Mouse (Mus musculus) gastrocnemius, adult 18-20 months (tissue): ENCODE results near the gene Dennd4c. TPM values are rescaled to one million over a fixed set of nuclear protein-coding genes. Genes with fewer than 3 reads are reported as not detected.
"Not testable (repeated sequence)": the region's sequence is repeated elsewhere in the genome, so short reads cannot be mapped to it uniquely, and the experiment has no call there.

Experiments used
- DNase-seq: peaks from one replicate; pipeline ENCODE4 v3.0.0; 2021; ENCODE audit warnings: low spot score
- total RNA-seq, 2 experiments: library from RNA; stranded (reverse); gene quantifications; 2 replicates each; pipeline ENCODE4 v1.2.3; 2021

Dennd4c gene
- total RNA-seq, 2 experiments from 2014 or later, result 29.1 to 29.2 TPM

DNA sequence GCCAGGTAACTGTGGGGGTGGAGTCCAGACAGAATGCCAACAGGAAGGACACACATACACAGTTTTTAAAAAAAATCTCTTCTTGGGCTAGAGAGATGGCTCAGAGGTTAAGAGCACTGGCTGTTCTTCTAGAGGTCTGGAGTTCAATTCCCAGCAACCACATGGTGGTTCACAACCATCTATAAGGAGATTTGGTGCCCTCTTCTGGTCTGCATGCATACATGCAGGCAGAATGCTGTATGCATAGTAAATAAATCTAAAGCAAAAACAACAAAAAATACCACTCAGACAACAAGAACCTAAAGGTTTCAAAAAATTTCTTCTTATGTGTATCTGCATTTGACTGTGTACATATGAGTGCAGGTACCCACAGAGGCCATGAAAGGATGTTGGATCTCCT, 16.0 kb downstream of the Dennd4c start:
- no peak for DNase-seq

DNA sequence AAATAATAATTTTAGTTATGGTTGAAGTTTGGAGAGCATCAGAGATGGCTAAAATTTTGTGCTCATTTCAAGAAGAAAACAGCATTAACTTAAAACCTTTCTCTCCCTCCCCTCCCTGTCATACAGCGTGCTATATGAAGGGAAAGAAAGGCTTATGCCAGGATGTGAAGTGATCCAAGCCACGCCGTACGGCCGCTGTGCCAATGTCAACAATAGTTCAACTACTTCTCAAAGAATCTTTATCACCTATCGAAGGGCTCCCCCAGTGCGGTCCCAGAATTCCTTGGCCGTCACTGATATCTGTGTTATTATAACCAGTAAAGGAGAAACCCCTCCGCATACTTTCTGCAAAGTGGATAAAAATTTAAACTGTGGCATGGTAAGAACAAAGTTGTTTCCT, 29.2 kb downstream of the Dennd4c start:
- DNase-seq, result no peak

DNA sequence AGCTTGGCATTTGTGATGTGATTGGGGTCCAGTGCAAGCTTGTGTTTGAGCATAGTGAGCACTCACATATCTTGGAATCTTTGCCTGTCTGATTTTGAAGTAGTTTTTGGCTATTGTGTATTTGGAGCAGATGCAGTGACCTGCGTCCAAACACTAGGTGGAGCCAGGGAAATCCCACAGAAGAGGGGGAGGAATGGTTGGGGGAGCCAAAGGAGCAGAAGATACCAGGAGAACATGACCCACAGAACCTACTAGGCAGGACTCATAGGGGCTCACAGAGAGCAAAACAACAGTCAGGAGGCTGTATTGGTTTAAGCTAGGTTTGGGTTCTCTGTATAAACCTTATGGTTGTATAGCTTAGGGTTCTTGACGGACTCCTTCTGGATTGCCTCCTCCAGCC, 62.2 kb downstream of the Dennd4c start:
- DNase-seq, result peak; percentile 18

DNA sequence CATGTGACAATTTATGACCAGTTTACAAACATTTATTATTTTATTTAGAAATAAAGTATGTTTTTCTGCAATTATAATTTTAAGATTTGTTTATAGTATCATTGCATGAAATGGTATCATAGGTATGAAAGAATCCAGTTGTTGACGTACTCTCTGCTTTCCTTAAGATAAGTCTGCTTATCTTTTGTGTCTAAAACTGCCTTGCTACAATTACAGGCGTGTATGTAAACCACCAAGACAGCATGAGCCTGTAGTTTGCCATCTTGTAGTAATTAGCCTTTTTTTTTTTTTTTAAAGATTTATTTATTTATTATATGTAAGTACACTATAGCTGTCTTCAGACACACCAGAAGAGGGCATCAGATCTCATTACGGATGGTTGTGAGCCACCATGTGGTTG, 66.5 kb downstream of the Dennd4c start:
- DNase-seq, result no peak

DNA sequence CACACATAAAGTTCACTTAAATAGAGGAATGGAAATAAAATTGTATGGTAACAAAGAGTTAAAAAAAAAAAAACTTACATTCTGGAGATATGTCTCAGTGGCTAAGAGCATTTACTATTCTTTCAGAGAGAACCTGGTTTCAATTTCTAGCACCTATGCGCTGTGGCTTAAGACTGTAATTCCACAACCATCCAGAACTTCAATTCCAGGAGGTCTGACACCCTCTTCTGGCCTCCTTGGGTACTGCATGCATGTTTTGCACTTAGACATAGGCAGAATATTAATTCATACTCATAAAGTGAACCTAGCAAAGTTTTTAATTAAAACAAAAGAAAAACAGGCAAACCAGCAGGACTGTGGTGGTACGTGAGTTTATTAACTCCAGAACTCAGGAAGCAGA, 74.8 kb downstream of the Dennd4c start:
- DNase-seq, result peak; percentile 47

DNA sequence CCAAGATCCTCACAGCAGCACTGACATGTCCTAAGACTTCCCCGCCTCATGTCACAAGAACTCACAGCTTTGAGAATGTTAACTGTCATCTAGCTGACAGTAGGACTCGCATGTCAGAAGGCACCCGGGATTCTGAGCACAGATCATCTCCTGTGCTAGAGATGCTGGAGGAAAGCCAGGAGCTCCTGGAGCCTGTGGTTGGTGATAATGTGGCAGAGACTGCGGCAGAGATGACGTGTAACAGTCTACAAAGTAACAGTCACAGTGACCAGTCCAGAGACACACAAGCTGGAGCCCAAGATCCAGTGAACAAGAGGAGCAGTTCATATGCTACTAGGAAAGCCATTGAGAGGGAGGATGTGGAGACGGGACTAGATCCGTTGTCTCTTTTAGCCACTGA, 76.8 kb downstream of the Dennd4c start:
- DNase-seq, result no peak

DNA sequence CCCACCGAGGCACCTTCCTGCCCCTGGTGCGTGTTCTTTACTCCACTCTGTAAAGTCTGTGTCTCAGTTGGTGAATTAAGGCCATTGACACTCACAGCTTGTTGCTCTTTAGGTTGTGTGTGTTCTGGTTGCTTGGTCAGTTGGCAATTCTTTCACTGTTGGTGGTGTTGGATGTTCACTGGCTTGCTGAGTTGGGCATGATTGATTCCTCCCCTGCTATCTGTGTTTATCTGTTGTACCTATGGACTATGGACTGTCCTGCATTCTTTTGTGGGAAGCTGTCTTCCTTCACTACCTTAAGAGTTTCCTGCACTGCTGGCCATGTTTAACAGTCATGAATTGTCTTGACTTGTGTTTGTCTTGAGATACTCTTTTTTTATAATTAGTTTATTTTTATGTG, 83.5 kb downstream of the Dennd4c start:
- no peak for DNase-seq

DNA sequence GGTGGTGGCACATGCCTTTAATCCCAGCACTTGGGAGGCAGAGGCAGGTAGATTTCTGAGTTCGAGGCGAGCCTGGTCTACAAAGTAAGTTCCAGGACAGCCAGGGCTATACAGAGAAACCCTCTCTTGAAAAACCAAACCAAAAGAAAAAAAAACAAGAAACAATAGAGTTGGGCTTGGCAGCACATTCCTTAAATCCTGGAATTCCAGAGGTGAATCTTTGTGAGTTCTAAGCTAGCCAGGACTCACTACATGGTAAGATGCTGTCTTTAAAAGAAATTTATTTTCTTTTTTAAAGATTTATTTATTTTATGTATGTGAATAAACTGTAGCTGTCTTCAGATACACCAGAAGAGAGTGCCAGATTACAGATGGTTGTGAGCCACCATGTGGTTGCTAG, 92.8 kb downstream of the Dennd4c start:
- not testable (repeated sequence) for DNase-seq

DNA sequence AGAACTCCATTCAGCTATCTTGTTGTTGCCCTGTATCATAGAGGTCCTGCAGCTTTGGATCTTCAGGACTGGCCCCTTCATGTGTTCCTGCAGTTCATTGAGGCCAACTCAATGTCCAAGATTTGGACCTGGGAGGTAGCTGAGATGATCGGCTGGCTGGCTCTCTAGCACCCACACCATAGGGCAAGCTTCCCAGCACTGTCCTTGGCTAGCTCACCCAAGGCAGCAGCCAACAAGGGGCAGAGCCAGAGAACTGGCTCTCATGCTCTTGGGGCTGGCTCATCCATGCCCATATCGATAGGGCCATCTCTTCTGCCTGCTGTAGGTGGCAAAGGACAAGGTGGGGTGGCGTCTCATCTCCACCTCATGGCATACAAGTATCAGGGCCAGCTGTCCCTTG, 97.0 kb downstream of the Dennd4c start:
- peak; percentile 63 for DNase-seq

DNA sequence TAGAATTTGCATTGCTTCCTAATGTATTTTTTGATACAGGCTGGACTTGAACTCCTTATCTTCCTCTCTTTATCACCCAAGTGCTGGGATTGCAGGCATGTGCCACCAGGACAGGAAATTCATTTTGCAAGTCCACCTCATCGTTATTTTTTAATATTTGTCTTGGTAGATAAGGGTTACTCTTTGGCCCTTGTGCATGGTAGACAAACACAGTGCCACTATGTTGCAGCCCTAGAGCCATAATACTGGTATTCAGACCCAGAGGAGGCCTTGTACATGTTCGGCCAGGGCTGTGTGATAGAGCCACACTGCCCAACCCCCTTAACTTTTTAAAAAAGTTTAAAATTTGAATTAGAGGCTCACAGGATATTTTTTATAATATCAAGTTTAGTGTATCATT, 98.9 kb downstream of the Dennd4c start:
- DNase-seq, result no peak

DNA sequence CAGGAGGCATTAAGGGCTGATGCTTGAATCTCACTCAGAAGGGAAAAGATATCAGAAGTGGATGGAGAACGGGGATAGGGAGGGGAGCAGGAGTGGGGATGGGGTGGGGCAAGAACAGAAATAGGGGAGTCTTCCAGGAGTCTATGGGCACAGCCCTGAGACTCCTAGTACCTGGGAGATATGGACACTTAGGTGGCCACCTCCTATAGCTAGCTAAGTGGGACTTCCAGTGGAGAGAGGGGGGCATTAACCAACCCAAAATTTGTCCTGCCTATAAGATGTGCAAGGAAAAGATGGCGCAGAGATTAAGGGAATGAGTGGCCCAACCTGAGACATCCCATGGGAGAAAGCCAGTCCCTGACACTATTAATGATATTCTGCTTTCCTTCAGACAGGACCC, 103.0 kb downstream of the Dennd4c start:
- no peak for DNase-seq

DNA sequence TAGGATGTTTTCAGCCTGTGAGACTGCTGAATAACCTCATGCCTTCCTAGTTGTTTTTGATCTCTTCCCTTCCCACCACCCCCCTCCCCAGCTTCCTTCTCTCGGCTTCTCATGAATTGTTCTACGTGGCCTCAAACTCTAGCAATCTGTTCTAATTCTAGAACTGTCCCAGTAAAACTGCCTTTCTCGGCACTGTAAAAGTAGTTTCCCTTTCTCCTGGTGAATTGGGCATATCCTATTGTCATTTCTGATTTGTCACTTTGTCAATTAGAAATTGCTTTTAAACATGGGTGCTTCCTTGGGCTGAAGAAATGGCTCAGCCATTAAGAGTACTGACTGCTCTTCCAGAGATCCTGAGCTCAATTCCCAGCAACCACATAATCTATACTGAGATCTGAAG, 103.7 kb downstream of the Dennd4c start:
- DNase-seq, result no peak

DNA sequence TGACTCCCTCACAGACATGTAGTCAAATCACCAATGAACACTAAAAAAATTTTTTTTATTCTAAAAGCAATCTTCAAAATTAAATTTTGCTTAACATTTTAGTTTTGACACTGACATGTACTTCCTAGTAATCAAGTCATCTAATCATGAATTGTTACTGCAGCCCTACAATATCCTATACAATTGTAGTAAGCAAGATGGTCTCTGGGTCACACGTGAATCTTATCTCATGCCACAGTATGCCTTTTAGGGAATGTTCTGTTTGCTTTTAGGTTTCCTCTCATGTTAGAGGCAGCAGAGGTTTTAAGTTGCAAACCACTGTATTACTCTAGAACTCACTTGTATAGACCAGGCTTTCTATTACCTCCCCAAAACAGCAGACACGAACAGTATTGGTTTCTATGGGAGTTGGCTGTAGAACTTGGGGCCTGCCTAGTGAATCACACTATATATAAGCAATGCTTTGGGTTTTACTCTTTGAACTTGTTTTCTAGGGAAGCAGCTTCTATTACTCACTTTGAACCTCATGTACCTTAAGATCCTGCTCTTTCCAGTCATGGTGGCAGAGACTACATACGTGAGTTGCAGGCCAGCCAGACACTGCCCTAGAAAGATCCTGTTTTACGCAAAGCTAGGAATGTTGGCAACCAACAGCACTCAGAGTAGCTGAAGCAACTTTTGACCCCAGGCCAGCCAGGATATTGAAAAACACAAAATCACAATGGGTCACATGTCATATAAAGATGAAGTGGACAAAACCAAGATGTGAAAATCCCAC, 104.6 kb downstream of the Dennd4c start:
- no peak for DNase-seq

DNA sequence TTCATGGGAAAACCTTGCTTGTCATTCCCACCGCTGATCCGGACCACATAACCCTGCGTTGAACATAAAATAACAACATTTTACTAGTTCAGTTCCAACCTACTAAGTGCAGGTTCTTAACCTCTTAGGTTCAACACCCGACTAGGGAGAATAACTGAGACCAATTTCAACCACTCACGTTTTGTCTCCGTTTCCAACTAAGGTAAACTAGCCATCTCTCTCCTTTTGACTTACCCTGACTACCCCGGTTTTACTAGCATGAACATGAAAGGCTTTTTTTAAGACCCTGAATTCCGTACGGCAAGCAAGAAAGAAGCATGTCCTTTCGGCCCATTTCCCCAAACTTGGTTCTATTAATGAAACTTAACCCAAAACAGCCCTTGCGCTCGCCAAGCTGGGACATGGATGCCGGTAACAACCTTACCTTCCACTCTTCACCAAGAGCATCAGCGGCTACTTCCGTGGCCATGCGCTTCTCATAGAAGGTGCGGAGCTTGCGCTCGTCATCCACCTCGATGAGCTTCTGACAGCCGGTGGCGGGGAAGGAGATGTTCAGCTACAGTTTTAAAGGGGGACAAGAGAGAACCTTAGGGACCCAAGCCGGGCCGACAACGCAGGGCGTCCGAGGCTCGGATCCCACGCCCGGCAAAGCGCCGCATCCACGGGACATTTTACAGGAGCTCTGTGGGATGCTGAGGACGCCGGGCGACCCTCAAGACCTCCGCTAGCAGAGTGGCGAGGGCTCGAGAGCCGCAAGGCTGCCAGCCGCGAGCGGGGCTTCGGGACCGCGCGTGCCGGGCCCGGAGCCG, 108.2 kb downstream of the Dennd4c start:
- peak; percentile 8 for DNase-seq

DNA sequence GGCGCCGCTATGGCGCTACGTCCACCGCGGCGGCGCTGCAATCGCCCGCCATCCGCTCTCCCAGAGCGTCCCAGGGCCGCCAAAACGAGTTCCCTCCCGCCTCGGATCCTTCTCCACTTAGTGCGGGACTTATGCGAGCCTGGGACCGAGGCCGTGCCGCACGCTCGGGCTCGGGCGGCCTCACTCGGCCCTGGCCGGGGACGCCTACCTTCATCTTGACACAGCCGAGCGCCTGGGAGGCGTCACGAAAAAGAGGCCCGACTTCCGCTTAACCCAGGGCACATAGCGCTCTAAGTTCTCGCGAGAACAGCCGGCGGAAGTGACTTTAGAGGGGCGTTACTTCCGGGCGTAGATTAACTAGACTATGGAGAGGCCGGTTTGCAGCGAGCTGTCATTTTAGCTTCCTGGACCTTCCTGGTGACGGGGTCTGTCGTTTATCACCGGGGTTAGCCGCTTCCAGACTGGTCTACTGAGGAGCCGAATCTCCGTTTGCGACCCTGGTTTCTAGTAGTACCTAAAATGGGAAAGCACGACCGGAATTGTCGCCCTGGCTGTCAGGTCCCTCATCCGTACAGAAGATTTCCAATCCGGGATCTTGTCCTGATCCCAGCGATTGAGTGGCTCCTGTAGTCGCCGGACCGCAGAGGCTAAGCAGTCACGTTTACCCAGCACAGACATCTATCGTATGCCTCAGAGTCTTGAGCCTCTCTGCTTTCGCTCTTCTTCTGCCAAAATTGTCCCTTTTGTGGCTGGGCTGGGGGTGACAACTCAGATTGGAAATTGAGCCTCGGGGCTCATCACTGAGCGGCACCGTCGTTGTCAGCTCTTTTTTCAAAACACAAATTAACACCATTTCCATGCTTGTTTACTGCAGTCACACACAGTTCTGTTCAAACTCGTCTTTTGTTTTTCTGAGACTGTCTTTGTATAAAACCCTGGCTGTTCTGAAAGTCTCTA, 109.0 kb downstream of the Dennd4c start, which contains the start of gene Rps6:
TSS of gene Rps6 (minus strand) at position 300 of the 957 bp plus-strand sequence.
- peak; percentile 98 for DNase-seq

DNA sequence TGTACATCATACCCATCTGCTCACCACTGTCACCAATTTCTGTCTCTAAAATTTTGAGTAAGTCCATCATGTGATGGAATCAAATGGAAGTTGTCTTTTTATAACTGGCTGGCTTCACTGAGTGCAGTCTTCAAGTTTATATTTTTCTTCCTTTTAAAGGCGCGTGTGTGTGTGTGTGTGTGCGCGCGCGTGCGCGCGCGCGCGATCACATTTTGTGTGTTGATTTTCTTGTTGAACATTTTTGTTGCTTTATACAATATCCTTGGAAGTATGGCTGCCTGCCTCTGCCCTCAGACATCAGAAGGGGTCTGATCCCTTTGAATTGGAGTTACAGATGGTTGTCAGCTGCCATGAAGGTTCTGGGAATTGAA, 109.7 kb downstream of the Dennd4c start:
- DNase-seq, result no peak

DNA sequence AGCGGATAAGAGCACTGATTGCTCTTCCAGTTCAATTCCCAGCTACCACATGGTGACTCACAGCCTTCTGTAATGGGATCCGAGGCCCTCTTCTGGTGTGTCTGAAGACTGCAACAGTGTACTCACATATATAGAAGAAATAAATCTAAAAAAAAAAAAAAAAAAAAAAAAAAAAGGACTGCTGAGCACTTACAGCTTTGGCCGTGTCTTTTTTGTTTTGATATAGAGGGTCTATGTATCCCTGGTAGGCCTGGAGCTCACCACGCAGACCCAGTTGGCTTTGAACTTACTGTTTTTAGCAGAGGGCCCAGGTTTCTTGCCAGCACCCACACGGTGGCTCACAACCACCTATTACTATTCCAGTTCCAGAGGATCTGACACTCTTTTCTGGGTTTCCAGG, 115.7 kb downstream of the Dennd4c start:
- no peak for DNase-seq

DNA sequence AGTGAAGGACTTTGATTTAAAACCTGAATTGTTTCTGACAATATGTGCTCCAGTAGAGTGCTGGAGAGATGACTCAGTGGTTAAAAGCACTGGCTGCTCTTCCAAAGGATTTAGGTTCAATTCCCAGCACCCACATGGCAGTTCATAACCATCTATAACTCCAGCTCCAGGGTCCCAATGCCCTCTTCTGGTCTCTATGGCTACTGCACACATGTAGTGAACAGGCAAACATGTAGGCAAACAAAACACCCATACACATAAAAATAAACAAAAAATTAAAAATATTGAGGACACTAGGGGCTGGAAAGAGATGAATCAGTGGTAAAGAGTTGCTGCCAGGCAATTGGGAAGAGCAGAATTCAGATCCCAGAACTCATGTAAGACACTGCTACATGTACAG, 123.6 kb downstream of the Dennd4c start:
- no peak for DNase-seq

DNA sequence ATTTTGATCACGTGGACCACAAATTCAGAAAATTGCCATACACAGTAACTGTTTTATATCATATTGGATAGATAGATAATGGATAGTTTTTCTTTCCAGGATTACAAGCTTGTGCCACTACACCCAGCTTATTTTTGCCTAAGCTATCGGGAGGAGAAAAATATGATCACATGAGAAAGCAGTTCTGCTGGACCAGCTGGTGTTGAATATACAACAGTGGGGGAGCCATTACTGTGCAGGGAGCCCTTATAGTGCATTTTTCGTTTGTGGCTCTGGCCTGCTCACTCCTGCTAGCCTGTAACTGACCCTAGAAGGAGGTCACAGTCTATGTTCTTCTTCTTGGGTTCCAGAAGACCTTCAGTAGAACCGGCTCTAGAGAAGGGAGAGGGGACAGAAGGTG, 124.7 kb downstream of the Dennd4c start:
- no peak for DNase-seq

DNA sequence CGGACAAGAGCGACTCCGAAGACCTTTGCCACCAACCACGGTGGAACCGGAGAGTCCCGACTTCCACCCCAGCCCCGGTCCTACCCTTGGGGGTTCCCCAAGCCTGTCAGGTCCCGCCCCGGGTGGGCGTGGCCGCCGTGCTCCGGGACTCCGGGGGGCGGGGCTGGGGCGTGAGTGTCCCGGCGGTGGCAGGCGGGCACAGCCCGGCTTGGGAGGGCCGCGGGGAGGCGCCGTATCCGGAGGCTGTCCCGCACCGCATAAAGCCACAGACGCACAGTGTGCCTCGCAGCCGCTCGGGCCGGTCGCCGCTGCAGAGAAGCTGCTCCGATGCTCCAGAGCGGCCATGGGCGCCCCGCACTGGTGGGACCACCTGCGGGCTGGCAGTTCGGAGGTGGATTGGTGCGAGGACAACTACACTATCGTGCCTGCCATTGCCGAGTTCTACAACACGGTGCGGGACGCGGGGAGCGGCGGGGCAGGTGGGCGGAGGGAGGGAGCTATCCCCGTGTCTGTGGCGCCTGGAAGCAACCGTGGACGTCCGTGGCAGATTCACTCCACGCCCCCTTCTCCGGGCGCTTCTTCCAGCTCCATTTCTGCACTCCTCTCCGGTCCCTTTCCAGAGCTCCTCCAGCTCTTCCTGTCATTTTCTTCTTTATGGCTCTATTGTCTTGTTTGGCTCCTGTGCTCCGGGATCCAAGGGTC, 125.9 kb downstream of the Dennd4c start, which contains the start of gene Acer2:
TSS of gene Acer2 (plus strand) at position 251 of the 702 bp plus-strand sequence.
- DNase-seq, result peak; percentile 92

DNA sequence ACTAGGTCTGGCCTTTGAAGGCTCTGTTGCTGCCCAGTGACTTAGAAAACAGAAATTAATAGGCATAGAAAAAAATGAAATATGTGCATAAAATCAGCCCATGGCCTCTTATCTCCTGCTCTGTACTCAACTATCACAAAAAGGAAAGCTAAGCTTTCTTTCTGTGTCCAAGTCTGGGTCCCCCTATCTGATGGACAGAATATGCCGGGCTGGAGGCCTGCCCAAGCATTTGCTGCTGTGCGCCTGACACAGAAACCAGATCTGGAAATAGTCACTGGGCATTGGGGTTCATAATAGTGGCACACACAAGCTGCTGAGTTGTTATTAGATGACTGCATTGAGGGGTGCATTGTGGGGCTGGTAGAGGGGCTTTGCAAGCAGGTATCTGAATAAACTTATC, 131.1 kb downstream of the Dennd4c start:
- DNase-seq, result no peak
